In the genomic region with DNA sequence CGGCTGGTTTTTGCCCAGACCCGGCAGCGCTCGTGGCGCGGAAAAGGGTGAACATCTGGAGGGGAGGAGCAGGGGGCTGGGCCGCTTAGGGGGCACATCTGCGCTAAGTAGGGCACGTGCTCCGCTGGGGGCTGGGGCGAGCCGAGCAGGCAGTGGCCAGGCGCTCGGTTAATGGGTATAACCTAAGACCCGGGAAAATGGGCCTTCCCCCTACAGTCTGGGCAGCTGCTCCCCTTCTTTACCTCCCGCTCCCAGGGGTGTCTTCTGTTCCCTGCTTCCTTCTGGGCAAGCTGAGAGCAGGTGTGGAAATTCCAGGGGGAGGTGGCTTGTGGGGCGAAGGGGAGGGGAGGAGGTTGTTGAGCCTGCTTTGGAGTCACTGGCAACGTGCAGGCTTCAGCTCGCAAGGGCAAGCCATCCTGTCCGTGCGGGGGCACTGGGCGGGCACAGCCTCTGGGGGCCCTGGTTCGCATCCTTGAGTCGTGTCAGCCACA, we compare ENCODE assay signal across 8 mouse cellular contexts.
A peak's percentile ranks its signal among the peaks of the same experiment; 100 is the strongest.
DNase-seq lines count a peak whose midpoint lies in the region; ATAC-seq and TF ChIP-seq lines count a peak whose summit lies in the region.

No protein-coding gene starts in this region.

- H3K4me1 ChIP-seq in embryonic facial prominence, embryonic 15.5 days: peaks cover 69% of the 10 kb centered on the region
- H3K4me1 ChIP-seq in intestine, embryonic 14.5 days (replicated peaks; ENCODE audit: control insufficient read depth, insufficient read depth, low read length): peaks cover 38% of the 10 kb centered on the region
- peaks cover 18% of the 10 kb centered on the region for H3K4me1 ChIP-seq in liver, embryonic 11.5 days (replicated peaks; ENCODE audit: control insufficient read depth, insufficient read depth, low read length)

- peak overlapping the region; percentile 22 for H3ac ChIP-seq in myocyte (ENCODE audit: control insufficient read depth, insufficient read length)

- peak overlapping the region; percentile 84 for H3K4me2 ChIP-seq in embryonic facial prominence, embryonic 15.5 days (replicated peaks)
- H3K4me2 ChIP-seq in intestine, embryonic 14.5 days (ENCODE audit: low read length): peak overlapping the region; percentile 80
- peak overlapping the region; percentile 84 for H3K4me2 ChIP-seq in liver, embryonic 11.5 days
- H3K4me2 ChIP-seq in myocyte (ENCODE audit: low read depth): peak overlapping the region; percentile 88

- peak; percentile 45; the same call in 1 of the 2 replicates for ATAC-seq in embryonic facial prominence, embryonic 15.5 days (ENCODE audit: insufficient number of reproducible peaks, low FRiP score, low TSS enrichment, low read depth)
- peak; percentile 25 for ATAC-seq in intestine, embryonic 14.5 days (replicated peaks; ENCODE audit: low FRiP score, low TSS enrichment, low read depth)
- peak; percentile 29 for ATAC-seq in liver, embryonic 11.5 days (replicated peaks; ENCODE audit: low FRiP score)

- no peaks in the 10 kb centered on the region for H3K9me3 ChIP-seq in embryonic facial prominence, embryonic 15.5 days (replicated peaks)
- H3K9me3 ChIP-seq in intestine, embryonic 14.5 days (ENCODE audit: control insufficient read depth, low read length): no peaks in the 10 kb centered on the region
- H3K9me3 ChIP-seq in liver, embryonic 11.5 days (ENCODE audit: control insufficient read depth, low read length): no peaks in the 10 kb centered on the region

- peak overlapping the region; percentile 87 for H3K27ac ChIP-seq in embryonic facial prominence, embryonic 15.5 days (replicated peaks)
- peak overlapping the region; percentile 82; the same call in 1 of the 2 replicates for H3K27ac ChIP-seq in intestine, embryonic 14.5 days (ENCODE audit: low read depth)
- H3K27ac ChIP-seq in liver, embryonic 11.5 days (ENCODE audit: low read depth, low read length): no peak overlapping the region

- H3K27me3 ChIP-seq in embryonic facial prominence, embryonic 15.5 days: no peaks in the 10 kb centered on the region
- H3K27me3 ChIP-seq in intestine, embryonic 14.5 days (replicated peaks; ENCODE audit: control insufficient read depth, insufficient read depth, low read length): no peaks in the 10 kb centered on the region
- H3K27me3 ChIP-seq in liver, embryonic 11.5 days (replicated peaks; ENCODE audit: control insufficient read depth, insufficient read depth, low read length): peaks cover 35% of the 10 kb centered on the region
- H3K27me3 ChIP-seq in myocyte (ENCODE audit: control insufficient read depth, insufficient read depth, insufficient read length): no peaks in the 10 kb centered on the region

- TF ChIP-seq POLR2A in myocyte (IDR thresholded peaks at IDR 0.05; ENCODE audit: insufficient read length, low read depth): no peak

- H3K36me3 ChIP-seq in embryonic facial prominence, embryonic 15.5 days: no peaks in the 10 kb centered on the region
- 0 out of 2 replicates have a peak, but pooled peaks cover 4% of the 10 kb centered on the region for H3K36me3 ChIP-seq in intestine, embryonic 14.5 days (ENCODE audit: control insufficient read depth, insufficient read depth, low read length)
- no peaks in the 10 kb centered on the region for H3K36me3 ChIP-seq in liver, embryonic 11.5 days (ENCODE audit: control insufficient read depth, insufficient read depth, low read length)
- H3K36me3 ChIP-seq in myocyte (ENCODE audit: control insufficient read depth, insufficient read depth): no peaks in the 10 kb centered on the region

- H3K4me3 ChIP-seq in embryonic facial prominence, embryonic 15.5 days (replicated peaks): peak overlapping the region; percentile 75
- peak overlapping the region; percentile 60 for H3K4me3 ChIP-seq in intestine, embryonic 14.5 days (ENCODE audit: low read depth, low read length)
- peak overlapping the region; percentile 67 for H3K4me3 ChIP-seq in liver, embryonic 11.5 days (ENCODE audit: low read depth, low read length)
- peak overlapping the region; percentile 74 for H3K4me3 ChIP-seq in myocyte

- H3K9ac ChIP-seq in embryonic facial prominence, embryonic 15.5 days: peak overlapping the region; percentile 77
- H3K9ac ChIP-seq in intestine, embryonic 14.5 days (ENCODE audit: low read length): peak overlapping the region; percentile 76
- peak overlapping the region; percentile 71; the same call in 1 of the 2 replicates for H3K9ac ChIP-seq in liver, embryonic 11.5 days (ENCODE audit: low read depth, low read length)

- peak; percentile 62 for DNase-seq in adrenal gland, postnatal 14 days
- DNase-seq in adrenal gland, adult 8-10 months: no peak
- peak; percentile 78 for DNase-seq in 416B (ENCODE audit: low read depth)
- peak; percentile 77 for DNase-seq in intestine, embryonic 14.5 days (ENCODE audit: low spot score)
- peak; percentile 55 for DNase-seq in liver, embryonic 11.5 days (ENCODE audit: low spot score)
- peak; percentile 56 for DNase-seq in urinary bladder, adult 2 months (ENCODE audit: low spot score)

- WGBS in embryonic facial prominence, embryonic 15.5 days: 2% methylated on average over 24 of the region's 24 CpGs
- WGBS in intestine, embryonic 14.5 days: 4% methylated on average over 24 of the region's 24 CpGs
- WGBS in liver, embryonic 11.5 days: 5% methylated on average over 24 of the region's 24 CpGs

- H3K79me2 ChIP-seq in myocyte (ENCODE audit: control insufficient read depth, insufficient read depth): peaks cover 55% of the 10 kb centered on the region

TF ChIP-seq in myocyte, 11 proteins besides CTCF, POLR2A, EP300 and RAD21:
- TF ChIP-seq TCF3 (IDR thresholded peaks at IDR 0.05; ENCODE audit: insufficient read length, low read depth): no peak
- TF ChIP-seq TCF12 (IDR thresholded peaks at IDR 0.05; ENCODE audit: insufficient read depth, poor library complexity, severe bottlenecking): no peak
- peak in 1 of 3 experiments; percentile 15 for TF ChIP-seq MYOG (IDR thresholded peaks at IDR 0.05; ENCODE audit: control insufficient read depth in 1 of 3, insufficient read depth in 1 of 3, insufficient read length in 2 of 3, low read depth in 2 of 3)
- no peak for TF ChIP-seq SRF (IDR thresholded peaks at IDR 0.05; ENCODE audit: control insufficient read depth, insufficient read length, low read depth)
- TF ChIP-seq USF1 (IDR thresholded peaks at IDR 0.05; ENCODE audit: low read depth): peak; percentile 30
- TF ChIP-seq POLR2AphosphoS2 (IDR thresholded peaks at IDR 0.05; ENCODE audit: insufficient read length, low read depth): no peak
- no peak for TF ChIP-seq REST (IDR thresholded peaks at IDR 0.05; ENCODE audit: insufficient read depth, insufficient read length)
- no peak for TF ChIP-seq E2F4 (IDR thresholded peaks at IDR 0.05; ENCODE audit: insufficient read depth)
- TF ChIP-seq MYOD1 (IDR thresholded peaks at IDR 0.05; ENCODE audit: control insufficient read depth in 1 of 3, insufficient read length in 2 of 3, low read depth in 2 of 3): peak in 1 of 3 experiments; percentile 20
- no peak for TF ChIP-seq CEBPB (IDR thresholded peaks at IDR 0.05; ENCODE audit: insufficient read depth, poor library complexity, severe bottlenecking)
- no peak for TF ChIP-seq MAX (IDR thresholded peaks at IDR 0.05; ENCODE audit: low read depth)
